25 mouse cellular contexts compared by ENCODE assay signal in genomic region chr4:57148182-57148581, GRCm38 (mm10).
"Had no signal": no experiment of that assay in that cellular context is flagged by ENCODE, and none has a peak within 500 bp of the region (broad histone marks: within the 10 kb centered on the region; RNA-seq: fewer than 3 reads in every experiment).

No protein-coding gene starts in this region.

- H3K27ac ChIP-seq: heart, adult 2 months; heart, embryonic 13.5 days; heart, embryonic 15.5 days; hindbrain, embryonic 13.5 days; hindbrain, embryonic 15.5 days; hindbrain, postnatal 0 days; kidney, embryonic 15.5 days; limb, embryonic 13.5 days; liver, embryonic 12.5 days; liver, embryonic 14.5 days had no signal

- H3K4me2 ChIP-seq: heart, embryonic 11.5 days; heart, embryonic 13.5 days; heart, embryonic 15.5 days; hindbrain, embryonic 13.5 days; hindbrain, embryonic 15.5 days; kidney, embryonic 15.5 days; limb, embryonic 13.5 days; liver, embryonic 12.5 days had no signal

- H3K27me3 ChIP-seq: hindbrain, embryonic 15.5 days had no signal

- H3K9me3 ChIP-seq: heart, embryonic 13.5 days; heart, embryonic 15.5 days; hindbrain, embryonic 13.5 days; hindbrain, embryonic 15.5 days; kidney, embryonic 15.5 days; limb, embryonic 13.5 days; liver, embryonic 12.5 days had no signal

- H3K9ac ChIP-seq: heart, embryonic 13.5 days; heart, embryonic 15.5 days; hindbrain, embryonic 13.5 days; hindbrain, embryonic 15.5 days; kidney, embryonic 15.5 days; limb, embryonic 13.5 days; liver, embryonic 12.5 days; liver, embryonic 14.5 days had no signal

- H3K36me3 ChIP-seq: heart, embryonic 13.5 days; heart, embryonic 15.5 days; hindbrain, embryonic 13.5 days; hindbrain, embryonic 15.5 days; kidney, embryonic 15.5 days; limb, embryonic 13.5 days; liver, embryonic 12.5 days had no signal

- H3K4me3 ChIP-seq: heart, adult 2 months; heart, embryonic 13.5 days; heart, embryonic 15.5 days; hindbrain, embryonic 13.5 days; hindbrain, embryonic 15.5 days; kidney, embryonic 15.5 days; limb, embryonic 13.5 days; liver, embryonic 12.5 days had no signal

- DNase-seq: gastrocnemius, postnatal 14 days; gastrocnemius, postnatal 36 days; heart, adult 11 months; heart, adult 2 months; heart, postnatal 14 days; heart, postnatal 36 days; kidney, adult 11 months; kidney, adult 2 months; kidney, adult 9 months; kidney, postnatal 14 days; kidney, postnatal 36 days; layer of hippocampus, adult 9-11 months; layer of hippocampus, postnatal 36 days; liver had no signal

- ATAC-seq: hindbrain, postnatal 0 days; intestine, embryonic 16.5 days; liver, embryonic 12.5 days had no signal
